8 mouse cellular contexts compared by ENCODE assay signal in genomic region chr1:38985308-38985707, GRCm38 (mm10). TPM values are rescaled to one million over a fixed set of nuclear protein-coding genes. Genes with fewer than 3 reads are reported as not detected.
DNase-seq lines count a peak whose midpoint lies in the region; ATAC-seq and TF ChIP-seq lines count a peak whose summit lies in the region.

Pdcl3 (plus strand) TSS chr1:38985608.

- no peak within 1 kb of the TSS for H3K4me3 ChIP-seq in thymus, adult 2 months (ENCODE audit: control insufficient read depth, insufficient read depth, low read length)
- H3K4me3 ChIP-seq in forebrain, embryonic 11.5 days (ENCODE audit: low read depth, low read length) = no peak within 1 kb of the TSS
- H3K4me3 ChIP-seq in limb, embryonic 12.5 days (replicated peaks) = no peak within 1 kb of the TSS
- H3K4me3 ChIP-seq in small intestine, adult 2 months (ENCODE audit: low read depth, low read length) = no peak within 1 kb of the TSS

- no peak for DNase-seq in thymus, adult 2 months
- no peak for DNase-seq in thymus, postnatal 4 days
- DNase-seq in forebrain, embryonic 11.5 days (ENCODE audit: low spot score) = no peak
- DNase-seq in heart, postnatal 25 days (ENCODE audit: low spot score) = no peak
- DNase-seq in cerebellum, adult 9-10 months = no peak
- DNase-seq in kidney, postnatal 10 days = no peak

- 94% methylated on average over 3 of the region's 3 CpGs for WGBS in thymus, adult 2 months
- WGBS in forebrain, embryonic 11.5 days = 87% methylated on average over 3 of the region's 3 CpGs
- WGBS in limb, embryonic 12.5 days = 86% methylated on average over 3 of the region's 3 CpGs
- WGBS in small intestine, adult 2 months = 93% methylated on average over 3 of the region's 3 CpGs

- no peak for TF ChIP-seq POLR2A in thymus, adult 2 months (IDR thresholded peaks at IDR 0.05; ENCODE audit: control insufficient read depth, extremely low read depth, insufficient read depth, low read length, poor library complexity)
- TF ChIP-seq POLR2A in small intestine, adult 2 months (IDR thresholded peaks at IDR 0.05; ENCODE audit: low read depth, low read length) = no peak

- H3K9ac ChIP-seq in forebrain, embryonic 11.5 days (ENCODE audit: low read length) = no peak within 1 kb of the TSS
- H3K9ac ChIP-seq in limb, embryonic 12.5 days (replicated peaks) = no peak within 1 kb of the TSS

- H3K36me3 ChIP-seq in thymus, adult 2 months (ENCODE audit: control insufficient read depth, insufficient read depth, low read length) = no peaks in the 10 kb centered on the region
- no peaks in the 10 kb centered on the region for H3K36me3 ChIP-seq in forebrain, embryonic 11.5 days (ENCODE audit: control insufficient read depth, insufficient read depth, low read length)
- H3K36me3 ChIP-seq in limb, embryonic 12.5 days = no peaks in the 10 kb centered on the region
- no peaks in the 10 kb centered on the region for H3K36me3 ChIP-seq in small intestine, adult 2 months (ENCODE audit: control insufficient read depth, insufficient read depth, low read length)

- no peak for TF ChIP-seq CTCF in thymus, adult 2 months (IDR thresholded peaks at IDR 0.05; ENCODE audit: borderline replicate concordance, control insufficient read depth, extremely low read depth, insufficient read depth, low read length, poor library complexity)
- no peak for TF ChIP-seq CTCF in small intestine, adult 2 months (IDR thresholded peaks at IDR 0.05; ENCODE audit: extremely low read depth, insufficient read length, insufficient replicate concordance, low read depth, low read length)

- H3K27me3 ChIP-seq in thymus, adult 2 months (ENCODE audit: control insufficient read depth, insufficient read depth, low read length) = no peaks in the 10 kb centered on the region
- no peaks in the 10 kb centered on the region for H3K27me3 ChIP-seq in forebrain, embryonic 11.5 days (ENCODE audit: control insufficient read depth, insufficient read depth, low read length)
- no peaks in the 10 kb centered on the region for H3K27me3 ChIP-seq in limb, embryonic 12.5 days
- H3K27me3 ChIP-seq in small intestine, adult 2 months (ENCODE audit: control insufficient read depth, insufficient read depth, low read length) = no peaks in the 10 kb centered on the region

- H3K27ac ChIP-seq in thymus, adult 2 months (ENCODE audit: control insufficient read depth, insufficient read depth, low read length) = no peak within 1 kb of the TSS
- no peak within 1 kb of the TSS for H3K27ac ChIP-seq in forebrain, embryonic 11.5 days (ENCODE audit: low read depth, low read length)
- H3K27ac ChIP-seq in limb, embryonic 12.5 days = no peak within 1 kb of the TSS
- H3K27ac ChIP-seq in small intestine, adult 2 months (ENCODE audit: insufficient read depth, low read depth, low read length) = peak within 1 kb of the TSS; percentile 4; the same call in 1 of the 2 replicates

- H3K9me3 ChIP-seq in forebrain, embryonic 11.5 days (ENCODE audit: control insufficient read depth, low read length) = no peaks in the 10 kb centered on the region
- H3K9me3 ChIP-seq in limb, embryonic 12.5 days = no peaks in the 10 kb centered on the region

- H3K4me2 ChIP-seq in forebrain, embryonic 11.5 days (ENCODE audit: low read depth, low read length, severe bottlenecking) = no peak within 1 kb of the TSS
- no peak within 1 kb of the TSS for H3K4me2 ChIP-seq in limb, embryonic 12.5 days

- intact Hi-C loops in heart, postnatal 25 days (cut with DNase I) = no loop called here

- peaks cover 9% of the 10 kb centered on the region for H3K4me1 ChIP-seq in thymus, adult 2 months (replicated peaks; ENCODE audit: control insufficient read depth, insufficient read depth, low read length)
- peaks cover 2% of the 10 kb centered on the region; the same call in 1 of the 2 replicates for H3K4me1 ChIP-seq in forebrain, embryonic 11.5 days (replicated peaks; ENCODE audit: control insufficient read depth, insufficient read depth, low read length)
- H3K4me1 ChIP-seq in limb, embryonic 12.5 days (replicated peaks) = peaks cover 13% of the 10 kb centered on the region
- peaks cover 10% of the 10 kb centered on the region; the same call in 1 of the 2 replicates for H3K4me1 ChIP-seq in small intestine, adult 2 months (ENCODE audit: control insufficient read depth, insufficient read depth, insufficient read length, low read length)

- no peak for ATAC-seq in forebrain, embryonic 11.5 days (replicated peaks; ENCODE audit: low FRiP score)
- no peak for ATAC-seq in limb, embryonic 12.5 days (ENCODE audit: insufficient number of reproducible peaks, insufficient read depth, low FRiP score, low TSS enrichment, low read depth)

RNA-seq across cellular contexts. Expression of gene Pdcl3, which starts in this region (rescaled TPM):
- polyA plus RNA-seq in thymus, adult 2 months (2012; rRNA removed) = 18.0 and 22.2 TPM in 2 replicates
- polyA plus RNA-seq in forebrain, embryonic 11.5 days (2014; fragmentation: Nextera tagmentation; extraction: Ambion mirVana) = 152 and 157 TPM in 2 replicates
- 10 to 100 TPM; 68.6 to 72.8 TPM for total RNA-seq in heart, postnatal 25 days (2021)
- 154 and 157 TPM in 2 replicates for polyA plus RNA-seq in limb, embryonic 12.5 days (2016; fragmentation: Nextera tagmentation; extraction: Ambion mirVana)
- 12.9 and 24.2 TPM in 2 replicates for polyA plus RNA-seq in small intestine, adult 2 months (2012; rRNA removed)
